Mouse (Mus musculus): Measurements from ENCODE around the gene 9130409I23Rik. TPM values are rescaled to one million over a fixed set of nuclear protein-coding genes. Genes with fewer than 3 reads are reported as not detected.
"Not testable (repeated sequence)": the region's sequence is repeated elsewhere in the genome, so short reads cannot be mapped to it uniquely, and the experiment has no call there.

9130409I23Rik gene
- total RNA-seq, 2 experiments from 2014 or later = not detected

DNA sequence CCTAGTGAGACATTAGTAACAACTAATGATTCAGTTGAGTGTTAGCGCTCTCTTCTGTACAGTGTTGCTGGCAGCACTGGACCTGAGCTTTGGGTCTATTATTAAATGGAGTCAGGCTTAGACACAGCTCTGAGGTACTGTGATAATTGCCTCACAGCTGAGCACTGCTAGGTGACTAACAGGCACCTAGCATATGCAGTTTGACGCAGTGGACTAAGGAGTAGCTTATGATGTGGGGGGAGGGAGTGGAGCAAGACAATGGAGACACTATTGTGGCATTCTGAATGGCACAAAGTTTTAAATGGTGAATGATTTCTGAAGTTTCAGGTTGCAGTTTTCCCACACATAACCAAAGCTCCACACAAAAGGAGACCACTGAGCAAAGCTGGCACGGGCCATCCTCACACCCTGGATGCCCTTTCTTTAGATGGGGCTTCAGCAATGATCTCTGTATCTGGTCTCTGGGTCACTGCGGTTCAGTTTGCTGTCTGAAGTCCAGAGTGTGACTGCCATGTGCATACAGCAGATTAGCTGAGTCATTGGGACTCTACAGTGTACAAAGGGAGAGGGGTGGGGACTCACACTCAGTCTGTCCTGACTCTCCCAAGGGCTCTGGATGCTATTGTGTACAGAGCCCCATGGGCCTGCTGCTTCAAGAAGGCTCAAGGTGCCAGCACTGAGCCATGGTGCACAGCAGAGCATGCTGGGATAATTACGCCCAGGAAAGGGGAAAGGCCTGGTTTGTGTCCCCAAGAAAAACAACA lies 15.8 kb upstream of the 9130409I23Rik start:
- not testable (repeated sequence) for DNase-seq

DNA sequence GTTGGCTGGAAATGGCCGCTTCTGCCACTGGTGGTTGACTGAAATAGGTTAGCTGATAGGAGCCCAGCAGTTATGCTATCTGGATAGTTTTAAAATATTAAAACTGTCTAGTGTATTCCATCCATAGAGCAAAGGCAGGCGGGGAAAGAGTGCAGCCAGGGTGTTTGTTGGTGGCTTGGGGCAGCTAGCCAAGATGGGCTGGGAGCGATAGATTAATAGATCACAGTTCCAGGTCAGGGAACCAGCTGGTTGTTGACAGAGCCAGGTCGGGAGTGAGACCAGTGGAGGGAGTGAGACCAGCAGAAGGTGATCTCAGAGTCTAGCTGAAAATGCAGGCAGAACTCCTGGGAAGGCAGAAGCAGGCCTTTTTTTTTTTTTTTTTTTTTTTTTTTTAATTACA lies 13.4 kb upstream of the 9130409I23Rik start:
- DNase-seq = no peak

DNA sequence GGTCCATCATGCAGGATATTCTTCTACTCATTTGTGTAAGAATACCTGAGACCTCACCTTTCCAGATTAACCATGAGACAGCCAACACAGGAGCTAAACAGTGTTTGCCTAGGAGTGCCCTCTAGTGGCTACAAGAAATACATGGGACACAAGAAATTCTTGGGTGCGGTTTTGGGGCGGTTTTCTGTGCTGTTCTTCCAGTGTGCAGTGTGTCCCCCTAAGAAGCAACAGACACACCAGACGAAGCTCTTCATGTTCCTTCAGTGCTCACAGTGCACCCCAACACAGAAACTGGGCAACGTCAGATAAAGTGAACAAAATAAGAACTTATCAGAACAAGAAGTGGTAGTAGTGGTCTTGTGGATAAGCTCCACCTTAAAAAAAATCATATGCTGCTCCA lies 11.4 kb upstream of the 9130409I23Rik start:
- peak; percentile 15 to 72 for DNase-seq

DNA sequence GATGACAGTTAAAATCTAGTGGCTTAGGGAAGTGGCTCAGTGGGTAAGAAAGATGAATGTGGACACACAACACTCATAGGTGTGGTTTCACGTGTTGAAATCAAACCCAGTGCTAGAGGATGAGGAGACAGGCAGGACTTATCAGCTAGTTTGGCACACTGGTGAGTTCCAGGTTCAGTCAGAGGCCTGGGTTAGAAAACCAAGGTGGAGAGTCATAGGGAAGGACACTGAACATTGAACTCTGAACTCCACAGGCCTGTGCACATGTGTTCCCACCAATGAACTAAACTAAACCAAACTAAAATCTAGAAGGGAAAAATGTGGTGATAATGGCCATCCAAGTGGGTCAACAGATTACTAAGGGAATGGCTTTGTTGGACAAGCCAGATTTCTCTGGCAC lies 3.5 kb upstream of the 9130409I23Rik start:
- DNase-seq = no peak

DNA sequence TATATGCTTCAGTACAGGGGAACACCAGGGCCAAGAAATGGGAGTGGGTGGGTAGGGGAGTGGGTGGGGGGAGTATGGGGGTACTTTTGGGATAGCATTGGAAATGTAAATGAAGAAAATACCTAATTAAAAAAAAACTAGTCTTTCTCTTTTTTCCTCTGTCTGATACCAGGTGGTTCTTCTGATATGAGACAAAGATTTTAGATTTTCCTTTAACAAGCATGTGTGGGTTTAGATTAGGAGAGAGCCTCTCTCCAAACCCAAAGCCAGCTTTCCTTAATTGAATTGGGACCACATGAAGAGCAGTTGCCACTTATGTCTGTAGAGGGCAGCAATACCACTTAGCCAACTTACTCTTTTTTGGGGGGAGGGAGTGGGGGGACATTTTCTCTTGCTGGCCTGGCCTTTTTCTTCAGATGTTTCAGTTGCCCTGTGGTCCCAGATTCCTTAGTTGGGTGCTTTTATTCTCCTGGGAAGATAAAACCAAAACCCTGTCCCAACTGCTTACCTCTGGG lies 1.7 kb upstream of the 9130409I23Rik start:
- no peak for DNase-seq

DNA sequence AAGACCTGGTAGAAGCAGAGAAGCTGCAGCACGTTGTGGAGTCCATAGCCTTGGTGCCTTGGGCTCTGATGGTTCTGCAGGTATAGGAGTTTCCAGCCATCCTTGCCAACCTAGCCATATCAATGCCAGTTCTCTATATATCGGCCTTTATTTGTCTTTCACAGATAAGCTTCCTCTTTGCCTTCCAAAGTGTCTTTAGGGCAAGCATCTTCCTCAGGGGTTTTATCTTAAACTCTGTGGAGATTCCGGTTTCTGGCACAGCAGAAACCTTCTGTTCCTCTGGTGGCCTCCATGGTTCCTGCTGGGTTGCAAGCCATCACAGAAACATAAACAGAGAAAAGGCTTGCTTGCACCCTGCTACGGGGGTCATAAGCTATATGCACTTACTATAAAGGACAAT lies 1.9 kb downstream of the 9130409I23Rik start:
- DNase-seq = no peak

DNA sequence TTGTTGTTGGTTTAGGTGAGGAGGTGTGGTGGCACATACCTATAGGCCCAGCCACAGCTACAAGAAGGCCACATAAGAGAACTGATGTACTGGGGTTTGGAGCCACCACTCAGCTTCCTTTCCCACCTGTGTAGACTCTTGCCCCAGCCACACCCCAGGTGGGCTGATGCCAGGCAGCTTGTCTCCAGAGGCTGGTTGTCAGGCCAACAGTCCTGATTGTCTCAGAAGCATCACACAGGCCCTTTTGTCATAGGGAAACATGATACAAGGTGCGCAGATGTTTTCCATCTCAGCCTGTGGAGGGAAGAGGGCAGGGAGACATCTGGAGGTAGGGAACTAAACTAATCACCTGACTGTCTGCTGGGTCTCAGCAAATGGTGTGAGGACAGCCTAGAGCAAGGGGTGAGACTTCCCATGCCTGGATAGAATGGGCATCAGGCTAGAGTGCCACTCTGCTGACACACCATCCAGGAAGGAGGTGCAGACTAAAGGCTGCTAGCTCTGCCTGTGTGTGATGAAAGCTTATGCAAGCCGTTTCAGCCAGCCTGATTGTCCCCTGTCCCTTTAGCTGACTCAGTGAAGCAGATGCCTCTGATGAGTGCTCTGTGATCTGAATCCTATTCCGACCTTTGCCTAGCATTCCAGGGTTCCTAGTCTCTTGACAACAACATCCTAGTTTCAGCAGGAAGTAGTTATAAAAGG lies 10.9 kb downstream of the 9130409I23Rik start:
- no peak for DNase-seq

DNA sequence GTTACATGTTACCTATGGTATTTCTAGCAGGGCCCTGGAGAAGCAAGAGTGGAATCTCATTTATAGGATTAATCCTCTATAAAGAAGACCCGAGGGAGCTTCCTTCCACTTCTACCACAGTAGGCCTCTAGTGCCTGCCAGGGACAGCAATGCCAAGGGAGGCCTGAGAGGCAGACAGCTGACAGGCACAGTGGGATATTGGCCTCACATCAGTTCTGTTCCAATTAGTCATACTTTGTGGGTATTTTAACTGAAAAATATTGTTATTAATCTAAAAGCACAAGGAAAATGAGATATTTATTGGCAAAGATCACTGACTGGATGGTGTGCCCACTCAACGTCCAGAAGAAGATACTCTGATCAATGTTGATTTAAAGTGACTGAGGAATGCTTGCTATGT lies 13.0 kb downstream of the 9130409I23Rik start:
- DNase-seq = no peak

DNA sequence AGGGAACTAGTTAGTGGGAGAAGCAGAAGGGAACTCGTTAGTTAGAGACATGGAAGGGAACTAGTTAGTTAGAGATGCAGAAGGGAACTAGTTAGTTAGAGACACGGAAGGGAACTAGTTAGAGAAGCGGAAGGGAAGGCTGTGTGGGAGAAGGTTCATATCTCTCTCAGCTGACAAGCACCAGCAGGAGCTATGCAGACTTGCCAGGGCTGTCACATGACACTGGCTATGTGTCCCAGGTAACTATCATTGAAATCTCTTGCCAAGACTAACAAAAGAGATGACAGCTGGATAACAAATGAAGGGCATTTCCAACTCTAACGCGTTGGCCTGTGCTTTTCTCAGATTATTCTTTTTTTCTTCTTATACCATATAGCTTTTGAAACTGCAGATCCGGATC lies 13.6 kb downstream of the 9130409I23Rik start:
- DNase-seq = no peak

DNA sequence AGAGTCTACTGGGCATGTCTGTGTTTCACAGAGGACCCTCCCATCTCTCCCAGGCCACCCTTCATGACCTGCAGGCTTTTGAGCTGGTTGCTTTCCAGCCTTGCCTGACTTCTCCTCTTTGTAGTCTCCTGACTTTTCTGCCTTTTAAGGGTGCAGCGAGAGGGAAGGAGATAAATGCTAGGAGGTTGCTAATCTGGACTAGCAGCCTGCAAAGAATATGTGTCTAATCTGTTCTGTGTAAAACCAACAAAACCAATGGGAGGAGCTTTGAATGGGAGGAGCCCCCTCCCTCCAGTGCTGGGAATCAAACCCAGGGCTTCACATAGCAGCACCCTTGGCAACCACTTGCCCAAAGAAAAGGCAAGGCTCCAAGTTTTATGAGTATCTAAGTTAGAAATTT lies 17.3 kb downstream of the 9130409I23Rik start:
- DNase-seq = no peak

DNA sequence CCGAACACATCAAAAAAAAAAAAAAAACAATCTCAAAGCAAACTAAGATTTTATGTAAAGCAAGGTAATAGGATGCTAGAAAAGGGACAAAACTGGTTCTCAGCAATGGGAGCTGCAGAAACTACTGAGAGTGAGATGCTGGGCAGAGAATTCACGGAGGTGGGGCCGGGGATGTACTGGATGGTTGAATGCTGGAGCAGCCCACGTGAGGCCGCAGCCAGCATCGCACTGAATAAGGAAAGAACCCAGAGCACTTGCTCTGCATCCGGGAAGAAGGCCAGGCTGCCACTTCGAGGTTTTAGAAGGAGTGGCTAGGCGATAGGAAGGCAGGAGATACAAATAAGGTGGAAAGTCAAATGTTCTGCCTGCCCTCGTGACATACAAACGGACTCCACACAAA lies 18.6 kb downstream of the 9130409I23Rik start:
- DNase-seq = no peak

DNA sequence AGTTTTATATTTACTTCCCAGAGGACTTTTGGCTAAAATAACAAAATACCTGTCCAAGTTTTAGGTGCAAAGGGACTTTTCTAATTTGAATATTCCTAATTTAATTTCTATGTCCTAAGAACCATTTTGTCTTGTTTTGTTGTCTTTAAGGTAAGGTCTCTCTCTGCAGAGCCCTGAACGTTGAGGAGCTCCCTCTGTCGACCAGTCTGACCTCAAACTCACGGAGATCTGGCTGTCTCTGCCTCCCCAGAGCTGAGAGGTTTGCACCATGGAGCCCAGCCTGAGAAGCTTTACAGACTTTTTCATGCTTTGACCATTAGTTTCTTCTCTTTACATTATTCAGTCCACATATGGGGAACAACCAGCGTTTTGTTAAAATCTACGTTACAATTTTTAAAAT lies 22.0 kb downstream of the 9130409I23Rik start:
- no peak for DNase-seq

DNA sequence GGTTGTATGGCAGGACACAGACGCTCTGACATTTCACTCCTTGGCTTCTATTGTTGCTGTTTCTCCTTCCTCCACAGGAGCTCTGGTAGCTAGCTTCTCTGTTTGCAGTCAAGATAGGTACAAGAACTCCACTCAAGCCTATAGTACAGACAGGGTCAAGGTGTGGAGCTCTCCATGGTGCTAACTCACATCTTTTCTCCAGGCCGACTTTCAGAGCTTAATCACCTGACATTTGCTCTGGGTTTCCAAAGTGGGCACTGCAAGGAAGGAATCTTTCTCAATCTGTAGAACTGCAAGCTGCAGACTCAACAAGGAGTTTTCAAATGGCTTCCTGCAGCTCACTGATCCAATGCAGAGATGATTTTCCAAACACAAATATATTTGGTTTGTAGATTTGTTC lies 33.0 kb downstream of the 9130409I23Rik start:
- no peak for DNase-seq

DNA sequence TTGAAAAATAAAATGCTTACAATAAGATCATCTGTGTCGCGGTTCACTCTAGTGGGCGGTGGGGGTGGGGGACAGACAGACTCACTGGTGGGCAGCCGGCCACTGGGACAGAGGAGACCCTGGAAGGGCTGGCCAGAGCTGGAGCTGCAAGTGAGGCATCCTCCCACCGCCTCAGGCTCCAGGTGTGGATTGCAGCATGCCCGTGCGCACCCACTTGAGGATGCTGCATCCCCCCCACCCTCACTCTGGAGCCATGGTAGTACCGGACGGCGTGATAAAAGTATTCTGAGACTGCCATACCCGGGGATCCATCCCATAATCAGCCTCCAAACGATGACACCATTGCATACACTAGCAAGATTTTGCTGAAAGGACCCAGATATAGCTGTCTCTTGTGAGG lies 39.0 kb downstream of the 9130409I23Rik start:
- no peak for DNase-seq

Other genes with a start within 250 kb of the 9130409I23Rik start
- gene H3f3a, start 237.3 kb upstream of the 9130409I23Rik start, total RNA-seq (2021) = 100 to 1,000 TPM; 363 to 405 TPM
- 10 to 100 TPM; 10.1 to 11.4 TPM for gene Sde2, start 200.1 kb upstream of the 9130409I23Rik start, total RNA-seq (2021)
- gene Lefty2, start 158.1 kb upstream of the 9130409I23Rik start, total RNA-seq (2021) = not detected
- 10 to 100 TPM; 12.2 to 12.4 TPM for gene Pycr2, start 146.9 kb upstream of the 9130409I23Rik start, total RNA-seq (2021)
- under 1 TPM; 0.28 to 0.84 TPM for gene Lefty1, start 116.2 kb upstream of the 9130409I23Rik start, total RNA-seq (2021)
- 10 to 100 TPM; 15.0 to 15.9 TPM for gene Tmem63a, start 108.9 kb upstream of the 9130409I23Rik start, total RNA-seq (2021)
- gene Ephx1, start 30.3 kb upstream of the 9130409I23Rik start, total RNA-seq (2021) = 10 to 100 TPM; 28.7 to 37.5 TPM
- 1 to 10 TPM; 6.4 to 7.5 TPM for gene Nvl, start 93.0 kb downstream of the 9130409I23Rik start, total RNA-seq (2021)
- 10 to 100 TPM; 44.9 to 49.3 TPM for gene Cnih4, start 93.5 kb downstream of the 9130409I23Rik start, total RNA-seq (2021)
- gene Wdr26, start 160.8 kb downstream of the 9130409I23Rik start, total RNA-seq (2021) = 10 to 100 TPM; 90.9 to 94.5 TPM

All from heart, adult 18-20 months (tissue).